Mouse (Mus musculus) layer of hippocampus, adult 18-20 months (tissue): ENCODE results near the gene Ppp1r14d. TPM values are rescaled to one million over a fixed set of nuclear protein-coding genes. Genes with fewer than 3 reads are reported as not detected.

ENCODE experiments used
- DNase-seq, 2 experiments: peaks; one replicate each; pipeline ENCODE4 v3.0.0; 2022; ENCODE audit warnings: low spot score in 2 of 2
- total RNA-seq, 2 experiments: library from RNA; stranded (reverse); gene quantifications; 2 replicates each; pipeline ENCODE4 v1.2.3; 2021

The Ppp1r14d gene
- total RNA-seq, 2 experiments from 2014 or later = not detected

GRCm38 (mm10) chr2:119173991-119174651, 55.6 kb downstream of the Ppp1r14d start, which contains the start of gene Gm14137:
Gene Gm14137 (plus strand): TSS chr2:119174509.
- DNase-seq = no peak

- peak in 1 of 2 experiments; percentile 32 for DNase-seq
Measured at GRCm38 (mm10) chr2:119172862-119173576, 56.7 kb downstream of the Ppp1r14d start.

DNA sequence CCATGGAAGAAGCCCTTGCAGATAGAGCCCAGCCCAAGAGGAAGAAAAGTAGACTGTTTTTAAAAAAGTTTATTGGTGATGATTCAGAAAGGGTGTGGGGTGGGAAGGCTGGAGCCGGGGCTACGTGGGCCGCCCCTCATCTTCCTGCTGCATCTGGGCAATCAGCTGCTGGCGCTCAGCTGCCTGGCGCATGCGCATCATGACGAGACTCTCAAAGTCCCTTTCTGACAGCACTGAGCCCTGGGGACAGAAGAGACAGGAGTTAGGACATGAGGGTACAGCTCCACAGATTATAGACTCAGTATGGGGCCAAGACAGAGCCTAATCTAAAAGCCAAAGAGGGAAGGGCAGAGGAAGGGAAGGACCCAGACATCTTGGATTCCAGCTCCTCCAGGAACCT, 57.3 kb downstream of the Ppp1r14d start:
- DNase-seq = no peak

- no peak for DNase-seq
Measured at GRCm38 (mm10) chr2:119171574-119171973, 58.1 kb downstream of the Ppp1r14d start.

DNA sequence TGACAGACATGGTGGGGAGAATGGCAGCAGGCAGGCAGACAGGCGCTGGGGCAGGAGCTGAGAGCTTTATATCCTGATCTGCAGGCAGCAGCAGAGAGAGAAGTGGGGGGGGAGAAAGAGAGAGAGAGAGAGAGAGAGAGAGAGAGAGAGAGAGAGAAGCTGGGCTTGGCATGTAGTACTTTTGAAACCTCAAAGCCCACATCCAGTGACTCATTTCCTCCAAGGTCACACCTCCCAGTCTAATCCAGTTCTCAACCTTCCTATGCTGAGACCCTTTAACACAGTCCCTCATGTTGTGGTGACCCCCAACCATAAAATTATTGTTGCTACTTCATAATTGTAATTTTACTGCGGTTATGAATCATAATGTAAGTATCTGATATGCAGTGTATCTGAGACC, 59.4 kb downstream of the Ppp1r14d start:
- DNase-seq = no peak

Other genes starting within 250 kb of the Ppp1r14d start
- 10 to 100 TPM; 55.6 to 56.3 TPM for gene Ccdc32, start 200.5 kb downstream of the Ppp1r14d start, total RNA-seq
- gene Rpusd2, start 195.1 kb downstream of the Ppp1r14d start, total RNA-seq = 1 to 10 TPM; 7.6 to 9.0 TPM
- under 1 TPM; 0.05 to 0.07 TPM for gene Knl1, start 182.8 kb downstream of the Ppp1r14d start, total RNA-seq
- gene Rad51, start 117.1 kb downstream of the Ppp1r14d start, total RNA-seq = 1 to 10 TPM in 1 of 2 experiments, under 1 TPM in 1; 0.46 to 1.2 TPM
- 10 to 100 TPM; 54.7 to 55.5 TPM for gene Rmdn3, start 72.9 kb downstream of the Ppp1r14d start, total RNA-seq
- gene Gchfr, start 62.1 kb downstream of the Ppp1r14d start, total RNA-seq = under 1 TPM in 1 of 2 experiments, not detected in 1; 0.74 TPM
- gene Gm14137, start 55.4 kb downstream of the Ppp1r14d start, total RNA-seq = not detected
- 10 to 100 TPM; 35.7 to 42.4 TPM for gene Zfyve19, start 21.3 kb downstream of the Ppp1r14d start, total RNA-seq
- gene Dnajc17, start 21.1 kb downstream of the Ppp1r14d start, total RNA-seq = 10 to 100 TPM; 17.3 to 17.6 TPM
- gene Spint1, start 7.5 kb upstream of the Ppp1r14d start, total RNA-seq = 1 to 10 TPM; 2.0 to 2.3 TPM
- gene Rhov, start 41.4 kb upstream of the Ppp1r14d start, total RNA-seq = 1 to 10 TPM; 7.5 to 7.9 TPM
- gene Vps18, start 58.8 kb upstream of the Ppp1r14d start, total RNA-seq = 10 to 100 TPM; 44.2 to 49.9 TPM
- 1 to 10 TPM; 2.0 to 2.8 TPM for gene Dll4, start 95.9 kb upstream of the Ppp1r14d start, total RNA-seq
- gene Chac1, start 121.3 kb upstream of the Ppp1r14d start, total RNA-seq = 1 to 10 TPM; 6.6 TPM
- 10 to 100 TPM; 17.8 to 18.9 TPM for gene Ino80, start 247.8 kb upstream of the Ppp1r14d start, total RNA-seq